Mouse (Mus musculus) neutrophil, adult 5-6 weeks (primary cell): ENCODE data around the gene Gga3. TPM values are rescaled to one million over a fixed set of nuclear protein-coding genes. Genes with fewer than 3 reads are reported as not detected.

ENCODE experiments used
- ATAC-seq: fragments of 151-379, 151-347 bp; 2 replicates; pipeline ENCODE4 v1.8.0; 2017; ENCODE audit warnings: mild to moderate bottlenecking, moderate TSS enrichment; ENCODE audit not compliant: insufficient number of reproducible peaks, poor library complexity, low FRiP score, severe bottlenecking; ENCODE audit errors: extremely low read depth
- total RNA-seq: library from RNA; stranded (forward); fragments of 200-1000 nt; gene quantifications from 2 replicates; pipeline ENCODE4 v1.2.3, GENCODE M21; 2017

The Gga3 gene
- total RNA-seq, 1 experiment from 2014 or later = 82.1 TPM

- ATAC-seq = no peak
Measured at GRCm38 (mm10) chr11:115632862-115633261, 29.0 kb upstream of the Gga3 start.

- ATAC-seq = no peak
Measured at GRCm38 (mm10) chr11:115632247-115632646, 28.4 kb upstream of the Gga3 start.

- ATAC-seq = no peak
Measured at GRCm38 (mm10) chr11:115631505-115631890, 27.6 kb upstream of the Gga3 start.

GRCm38 (mm10) chr11:115630532-115631504 is 27.0 kb upstream of the Gga3 start:
- peak; percentile 74 for ATAC-seq

- no peak for ATAC-seq
Measured at GRCm38 (mm10) chr11:115629734-115630531, 26.1 kb upstream of the Gga3 start.

GRCm38 (mm10) chr11:115628465-115629101 is 24.7 kb upstream of the Gga3 start:
- ATAC-seq = no peak

GRCm38 (mm10) chr11:115627705-115628464 is 24.0 kb upstream of the Gga3 start, which contains the start of gene Slc25a19:
TSS of gene Slc25a19 (minus strand) at chr11:115628295.
- peak; percentile 91 for ATAC-seq

- ATAC-seq = no peak
Measured at GRCm38 (mm10) chr11:115626824-115627616, 23.2 kb upstream of the Gga3 start.

GRCm38 (mm10) chr11:115625877-115626276 is 22.0 kb upstream of the Gga3 start:
- no peak for ATAC-seq

GRCm38 (mm10) chr11:115623487-115624070 is 19.7 kb upstream of the Gga3 start:
- ATAC-seq = no peak

GRCm38 (mm10) chr11:115619949-115620348 is 16.1 kb upstream of the Gga3 start:
- ATAC-seq = no peak

GRCm38 (mm10) chr11:115618732-115619516 is 15.1 kb upstream of the Gga3 start:
- ATAC-seq = no peak

GRCm38 (mm10) chr11:115618001-115618400 is 14.2 kb upstream of the Gga3 start:
- no peak for ATAC-seq

- no peak for ATAC-seq
Measured at GRCm38 (mm10) chr11:115616893-115617292, 13.0 kb upstream of the Gga3 start.

GRCm38 (mm10) chr11:115616371-115616770 is 12.5 kb upstream of the Gga3 start:
- ATAC-seq = no peak

- ATAC-seq = no peak
Measured at GRCm38 (mm10) chr11:115615875-115616274, 12.0 kb upstream of the Gga3 start.
